Mouse (Mus musculus) midbrain, embryonic 11.5 days (tissue): ENCODE measurements at regions not wholly inside any gene's neighbourhood (a gene's known extent, or its start where the extent isn't known, plus 50 kb on each side); places are given as distances from the start of the nearest gene placed in this dataset.

Source experiments
- ATAC-seq: fragments of 200-750 bp; cut with Nextera tagmentation; 2 replicates; pipeline ENCODE4 v1.8.0; 2017; ENCODE audit warnings: moderate TSS enrichment, moderate library complexity; ENCODE audit not compliant: low FRiP score
- DNase-seq: peaks from one replicate; pipeline ENCODE4 v3.0.0; 2015; ENCODE audit warnings: low spot score; ENCODE audit errors: missing footprints
- H3K27ac ChIP-seq: fragments of 300-500 bp; sonication (generic); 2 replicates; pipeline ENCODE4 v1.5.1; 2014; ENCODE audit warnings: low read depth, low read length
- H3K27me3 ChIP-seq: fragments of 300-500 bp; sonication (generic); 2 replicates; pipeline ENCODE4 v1.6.1; 2014; ENCODE audit warnings: mild to moderate bottlenecking, low read length, moderate library complexity, mixed read lengths; ENCODE audit not compliant: control insufficient read depth, insufficient read depth
- H3K36me3 ChIP-seq: fragments of 300-500 bp; sonication (generic); 2 replicates; pipeline ENCODE4 v1.6.1; 2014; ENCODE audit warnings: mild to moderate bottlenecking, low read length, moderate library complexity, mixed read lengths; ENCODE audit not compliant: control insufficient read depth, insufficient read depth
- H3K4me1 ChIP-seq: fragments of 300-500 bp; sonication (generic); 2 replicates; pipeline ENCODE4 v1.6.1; 2014; ENCODE audit warnings: low read length; ENCODE audit not compliant: control insufficient read depth, insufficient read depth
- H3K4me2 ChIP-seq: fragments of 300-500 bp; sonication (generic); 2 replicates; pipeline ENCODE4 v1.6.1; 2014; ENCODE audit warnings: mild to moderate bottlenecking, moderate library complexity
- H3K4me3 ChIP-seq: fragments of 300-500 bp; sonication (generic); 2 replicates; pipeline ENCODE4 v1.5.1; 2014; ENCODE audit warnings: low read depth, low read length
- H3K9ac ChIP-seq: fragments of 300-500 bp; sonication (generic); 2 replicates; pipeline ENCODE4 v1.6.1; 2014; ENCODE audit warnings: low read length
- H3K9me3 ChIP-seq: fragments of 300-500 bp; sonication (generic); 2 replicates; pipeline ENCODE4 v1.6.1; 2016; ENCODE audit warnings: low read length; ENCODE audit not compliant: control insufficient read depth
- WGBS: fragments of 180-500 bp; shearing (Covaris S2); extraction: QIAGEN DNeasy Blood & Tissue Kit; methylation state at CpG from one replicate; pipeline ENCODE4 v1.1.7; 2014; 5-methylcytosine and 5-hydroxymethylcytosine counted together

DNA sequence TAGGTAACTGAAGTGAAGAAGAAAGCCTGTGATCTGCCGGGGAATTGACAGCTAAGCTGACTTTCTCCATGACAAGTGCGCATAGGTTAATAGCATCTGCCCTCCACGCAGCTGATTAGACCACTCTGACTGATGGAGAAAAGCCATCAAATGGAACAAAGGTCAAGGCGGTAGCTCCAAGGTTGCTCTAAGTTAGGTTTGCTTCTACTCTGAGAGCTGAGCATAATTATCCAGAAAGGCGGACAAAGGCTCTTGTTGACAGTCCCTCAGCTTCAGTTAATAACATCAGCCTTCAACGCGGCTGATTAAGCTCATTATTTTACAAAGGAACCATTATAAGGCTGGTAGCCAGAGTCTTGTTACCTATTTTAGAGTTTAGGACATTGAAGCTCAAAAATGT lies 54.0 kb upstream of the Enpep start:
- no peak overlapping the region for H3K4me2 ChIP-seq
- H3K4me3 ChIP-seq, result no peak overlapping the region
- 58% methylated on average over 7 of the region's 7 CpGs for WGBS
- H3K4me1 ChIP-seq, result no peaks in the 10 kb centered on the region
- no peaks in the 10 kb centered on the region for H3K36me3 ChIP-seq
- H3K27ac ChIP-seq, result no peak overlapping the region
- no peaks in the 10 kb centered on the region for H3K9me3 ChIP-seq
- DNase-seq (no peak), ATAC-seq (no peak)
- H3K9ac ChIP-seq, result no peak overlapping the region
- H3K27me3 ChIP-seq, result no peaks in the 10 kb centered on the region

DNA sequence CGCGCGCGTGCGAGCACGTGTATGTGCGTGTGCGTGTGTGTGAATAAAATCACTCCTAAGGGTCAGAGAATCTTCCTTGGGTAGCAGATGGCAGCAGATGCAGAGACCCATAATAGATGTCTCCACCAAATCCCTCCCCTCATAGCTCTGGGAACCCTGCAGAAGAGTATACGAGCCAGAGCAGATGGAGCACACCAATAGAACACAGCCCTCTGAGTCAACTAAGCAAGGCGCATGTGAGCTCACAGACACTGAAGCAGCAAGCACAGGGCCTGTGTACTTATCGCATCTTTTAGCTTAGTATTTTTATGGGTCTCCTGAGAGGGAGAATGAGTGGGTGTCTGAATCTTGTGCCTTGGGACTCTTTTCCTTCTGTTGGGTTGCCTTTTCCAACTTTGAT lies 58.0 kb upstream of the Enpep start:
- Histone ChIP-seq H3K9ac (no peak overlapping the region), H3K4me1 (no peaks in the 10 kb centered on the region), H3K27ac (no peak overlapping the region), H3K27me3 (no peaks in the 10 kb centered on the region), H3K4me3 (no peak overlapping the region), H3K9me3 (no peaks in the 10 kb centered on the region), H3K36me3 (no peaks in the 10 kb centered on the region), H3K4me2 (no peak overlapping the region)
- no peak for ATAC-seq
- peak; percentile 39 for DNase-seq
- 93% methylated on average over 11 of the region's 11 CpGs for WGBS

DNA sequence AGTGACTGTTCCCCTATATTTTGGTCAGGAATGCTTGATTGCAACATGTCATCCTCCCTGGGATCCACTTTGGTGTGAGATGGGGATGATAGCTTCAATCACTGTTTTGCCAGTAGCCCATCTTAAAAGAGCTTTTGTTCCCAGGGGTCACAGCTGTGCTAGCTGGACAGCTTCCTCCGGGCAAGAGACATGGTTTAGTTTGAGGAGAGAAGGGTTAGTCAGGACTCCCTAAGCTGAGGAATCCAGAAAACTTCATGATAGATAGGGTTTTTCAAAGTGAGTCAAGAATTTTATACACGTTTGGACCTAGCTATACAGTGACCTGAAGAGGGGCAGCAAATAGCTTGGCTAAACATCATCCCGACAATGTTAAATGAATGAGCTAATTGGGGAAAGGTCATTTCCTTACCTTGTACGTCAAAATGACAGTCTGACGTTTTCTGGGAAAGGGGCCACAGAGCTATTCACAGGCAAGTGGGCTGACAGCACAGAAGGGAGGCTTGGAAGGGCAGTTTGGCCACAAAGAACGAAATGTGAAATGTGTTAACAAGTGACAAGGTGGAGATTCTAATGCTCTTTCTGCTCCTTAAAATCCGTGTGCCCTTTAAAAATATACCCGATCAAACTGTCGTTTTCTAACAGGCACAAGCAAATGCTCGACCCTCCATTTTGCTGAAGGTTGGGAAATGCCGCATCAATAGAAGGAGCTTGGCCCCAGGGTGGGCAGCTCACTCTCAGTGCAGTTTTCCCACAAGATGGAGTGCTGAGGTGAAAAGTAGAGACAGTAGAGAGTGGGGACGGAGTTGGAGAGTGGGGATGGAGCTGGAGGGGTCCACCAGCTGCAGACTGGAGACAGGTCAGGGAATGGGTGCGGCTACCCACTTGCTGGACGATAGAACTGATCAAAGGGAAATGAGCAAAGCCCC lies 59.6 kb upstream of the Enpep start:
- no peaks in the 10 kb centered on the region for H3K9me3 ChIP-seq
- DNase-seq (peak; percentile 77), ATAC-seq (no peak)
- no peaks in the 10 kb centered on the region for H3K27me3 ChIP-seq
- H3K4me1 ChIP-seq, result no peaks in the 10 kb centered on the region
- no peaks in the 10 kb centered on the region for H3K36me3 ChIP-seq
- no peak overlapping the region for H3K4me3 ChIP-seq
- H3K9ac ChIP-seq, result no peak overlapping the region
- H3K4me2 ChIP-seq, result no peak overlapping the region
- 78% methylated on average over 14 of the region's 14 CpGs for WGBS
- H3K27ac ChIP-seq, result no peak overlapping the region

DNA sequence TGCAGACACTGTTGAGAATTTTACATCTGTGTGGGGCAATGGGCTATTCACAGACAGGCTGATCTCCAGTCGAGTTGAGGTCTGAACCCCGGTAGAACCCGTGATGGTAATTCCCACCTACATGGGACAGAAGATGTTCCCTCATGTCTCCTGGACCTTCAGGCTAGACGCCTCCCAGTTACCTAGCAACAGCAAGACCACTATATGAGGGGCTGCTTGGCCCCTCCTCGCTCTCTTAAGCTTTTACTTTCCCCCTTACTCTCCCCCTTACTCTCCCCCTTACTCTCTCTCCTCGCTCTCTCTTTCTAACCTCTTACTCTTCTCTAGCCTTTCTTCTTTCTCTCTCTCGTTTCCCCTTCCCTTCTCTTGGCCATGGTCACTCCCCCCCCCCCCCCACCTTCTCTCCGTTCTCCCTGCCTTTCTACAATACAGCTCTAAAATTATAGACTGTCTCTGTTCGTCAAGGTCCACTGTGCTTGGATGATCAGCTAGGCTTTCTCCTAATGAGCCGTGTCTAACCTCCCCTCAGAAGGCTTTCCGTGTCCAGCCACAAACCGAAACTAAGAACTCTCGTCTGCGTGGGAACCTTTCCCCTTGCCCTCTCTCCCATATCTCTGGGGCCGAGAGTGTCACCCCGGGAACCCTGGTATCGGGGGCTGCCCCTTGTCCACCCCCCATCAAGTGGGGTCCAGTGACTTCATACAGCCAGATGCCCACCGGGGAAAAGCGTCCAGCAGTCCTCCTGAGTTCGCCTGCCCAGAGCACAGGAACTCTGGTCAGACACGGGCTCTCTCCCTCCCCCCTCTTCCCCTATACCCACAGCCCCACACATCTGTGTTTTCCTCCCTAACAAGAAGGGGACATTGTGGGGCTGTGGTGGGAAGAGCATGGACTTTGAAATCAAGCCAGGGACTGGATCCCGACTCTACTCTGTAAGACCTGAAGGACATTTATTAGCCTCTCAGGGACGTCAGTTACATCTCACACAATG lies 60.6 kb upstream of the Enpep start:
- Histone ChIP-seq H3K27me3 (no peaks in the 10 kb centered on the region), H3K36me3 (no peaks in the 10 kb centered on the region)
- ATAC-seq, result no peak

DNA sequence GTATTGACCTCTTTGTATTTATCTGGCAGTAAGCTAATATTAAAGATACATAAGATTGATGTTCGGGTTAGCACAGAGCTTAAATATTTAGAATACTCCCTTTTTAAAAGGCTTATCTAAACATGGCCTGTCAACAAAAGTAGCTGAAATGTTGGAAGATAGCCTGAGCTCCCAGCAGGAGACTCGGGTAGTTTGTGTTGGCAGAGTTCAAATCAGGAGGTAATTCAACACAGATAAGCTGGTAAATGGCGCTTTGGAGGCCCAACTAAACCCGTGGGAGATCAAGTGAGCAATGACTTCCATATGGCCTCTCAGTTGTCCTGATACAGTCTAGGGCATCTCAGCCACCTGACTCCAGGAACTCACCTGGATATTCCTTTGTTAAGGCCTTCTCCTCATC lies 65.0 kb upstream of the Enpep start:
- H3K4me1 ChIP-seq, result no peaks in the 10 kb centered on the region
- no peak overlapping the region for H3K4me3 ChIP-seq
- no peaks in the 10 kb centered on the region for H3K9me3 ChIP-seq
- no peaks in the 10 kb centered on the region for H3K36me3 ChIP-seq
- ATAC-seq (no peak), DNase-seq (peak; percentile 37)
- no peak overlapping the region for H3K4me2 ChIP-seq
- WGBS, result 75% methylated on average over 4 of the region's 4 CpGs
- no peak overlapping the region for H3K9ac ChIP-seq
- no peaks in the 10 kb centered on the region for H3K27me3 ChIP-seq
- H3K27ac ChIP-seq, result no peak overlapping the region

More for the DNA sequence above, 60.6 kb upstream of the Enpep start:
- H3K4me3 ChIP-seq, result no peak overlapping the region
- H3K9ac ChIP-seq, result no peak overlapping the region
- no peaks in the 10 kb centered on the region for H3K4me1 ChIP-seq
- H3K4me2 ChIP-seq, result no peak overlapping the region
- WGBS, result 80% methylated on average over 23 of the region's 23 CpGs
- peak; percentile 80 for DNase-seq
- H3K27ac ChIP-seq, result no peak overlapping the region
- H3K9me3 ChIP-seq, result no peaks in the 10 kb centered on the region

DNA sequence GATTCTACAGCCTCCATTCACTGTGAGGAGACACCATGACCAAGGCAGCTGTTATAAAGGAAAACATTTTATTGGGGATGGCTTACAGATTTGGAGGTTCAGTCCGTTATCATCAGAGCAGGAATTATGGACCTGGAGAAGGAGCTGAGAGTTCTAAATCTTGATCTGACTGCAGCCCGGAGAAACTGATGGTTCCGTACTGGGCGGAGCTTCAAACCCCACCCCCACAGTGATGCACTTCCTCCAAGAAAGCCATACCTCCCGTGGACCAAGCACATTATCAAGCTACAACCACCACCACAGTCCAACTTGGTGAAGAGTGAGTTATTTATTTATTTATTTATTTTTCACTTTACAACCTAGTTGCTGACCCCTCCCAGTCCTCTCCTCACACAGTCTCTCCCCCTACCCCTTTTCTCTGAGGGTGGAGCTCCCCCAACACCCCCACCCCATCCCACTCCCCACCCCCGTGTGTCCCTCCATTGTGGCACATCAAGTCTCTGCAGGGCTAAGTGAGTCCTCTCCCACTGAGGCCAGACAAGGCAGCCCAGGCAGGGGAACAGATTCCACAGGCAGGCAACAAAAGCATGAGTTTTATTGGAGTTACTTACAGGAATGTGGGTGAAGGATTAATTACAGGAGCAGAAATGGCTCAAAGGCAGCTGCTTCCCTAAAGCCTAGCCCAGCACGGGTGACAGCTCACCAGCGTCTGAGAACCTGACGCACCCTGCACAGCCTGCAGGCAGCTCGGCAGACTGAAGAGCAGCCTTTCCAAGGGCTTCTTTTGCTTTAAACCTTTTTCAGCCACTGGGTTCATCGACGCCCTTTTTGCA lies 67.8 kb upstream of the Enpep start:
- no peaks in the 10 kb centered on the region for H3K36me3 ChIP-seq
- no peak overlapping the region for H3K27ac ChIP-seq
- no peaks in the 10 kb centered on the region for H3K4me1 ChIP-seq
- no peaks in the 10 kb centered on the region for H3K27me3 ChIP-seq
- 76% methylated on average over 12 of the region's 12 CpGs for WGBS
- no peak overlapping the region for H3K4me3 ChIP-seq
- no peak overlapping the region for H3K4me2 ChIP-seq
- no peaks in the 10 kb centered on the region for H3K9me3 ChIP-seq
- ATAC-seq (no peak), DNase-seq (peak; percentile 73)
- no peak overlapping the region for H3K9ac ChIP-seq

DNA sequence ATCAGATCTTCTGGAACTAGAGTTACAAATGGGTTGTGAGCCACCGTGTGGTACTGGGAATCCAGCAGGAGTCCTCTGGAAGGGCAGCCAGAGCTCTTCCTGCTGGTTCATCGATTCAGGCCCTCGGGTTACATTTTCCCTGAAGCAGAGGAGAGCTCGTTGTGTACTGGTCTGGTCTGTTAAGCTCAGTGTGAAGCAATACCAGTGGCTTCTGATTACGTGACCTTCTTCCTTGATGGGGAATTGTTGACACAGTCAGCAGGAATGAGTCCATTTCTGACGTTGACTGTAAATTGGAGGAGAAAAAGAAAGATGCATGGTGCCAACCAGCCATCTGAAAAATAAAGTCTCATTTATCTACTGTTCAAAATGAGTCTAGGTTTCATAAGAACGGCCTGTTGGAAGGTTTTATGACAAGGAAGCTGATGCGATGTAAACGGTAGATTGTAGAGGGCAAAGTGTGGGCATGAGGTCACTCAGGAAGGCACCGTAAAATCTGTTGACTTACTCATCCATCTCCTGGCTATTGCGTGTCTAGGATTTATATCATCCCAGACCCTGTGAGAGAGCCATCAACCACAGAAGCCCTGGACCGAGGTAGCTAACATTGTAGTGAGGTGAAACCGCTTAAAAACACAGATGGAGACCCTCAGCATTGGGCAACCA lies 79.0 kb upstream of the Enpep start:
- ATAC-seq (no peak), DNase-seq (peak; percentile 37)
- no peak overlapping the region for H3K4me3 ChIP-seq
- H3K27me3 ChIP-seq, result no peaks in the 10 kb centered on the region
- H3K4me1 ChIP-seq, result no peaks in the 10 kb centered on the region
- no peak overlapping the region for H3K9ac ChIP-seq
- WGBS, result 92% methylated on average over 13 of the region's 13 CpGs
- H3K9me3 ChIP-seq, result no peaks in the 10 kb centered on the region
- no peak overlapping the region for H3K4me2 ChIP-seq
- H3K27ac ChIP-seq, result no peak overlapping the region
- H3K36me3 ChIP-seq, result no peaks in the 10 kb centered on the region
